Mouse (Mus musculus) left cerebral cortex, postnatal 4 days (tissue): Measurements from ENCODE around the gene Gaa. TPM values are rescaled to one million over a fixed set of nuclear protein-coding genes. Genes with fewer than 3 reads are reported as not detected.
A peak's percentile ranks its signal among the peaks of the same experiment; 100 is the strongest.
"Not testable (repeated sequence)": the region's sequence is repeated elsewhere in the genome, so short reads cannot be mapped to it uniquely, and the experiment has no call there.

Source experiments
- DNase-seq: peaks from one replicate; pipeline ENCODE4 v3.0.0-alpha.2; 2022
- intact Hi-C: fragments of 180-260 bp; cut with DNase I; formaldehyde crosslinking; loops from one replicate; pipeline ENCODE4 v1.15.1; 2025
- total RNA-seq, 2 experiments: library from RNA; stranded (reverse); gene quantifications; 2 replicates each; pipeline ENCODE4 v1.2.3; 2021

The Gaa gene
- total RNA-seq, 2 experiments from 2014 or later, result 86.9 to 104 TPM

GRCm38 (mm10) chr11:119252854-119253541 is 14.7 kb upstream of the Gaa start:
- DNase-seq, result peak; percentile 70
- intact Hi-C loops, result no loop called here

GRCm38 (mm10) chr11:119256557-119256956 is 11.1 kb upstream of the Gaa start:
- DNase-seq, intact Hi-C loops: not testable (repeated sequence)

- intact Hi-C loops, result no loop called here
Measured at GRCm38 (mm10) chr11:119258216-119258571, 9.5 kb upstream of the Gaa start.

GRCm38 (mm10) chr11:119258572-119259322 is 8.9 kb upstream of the Gaa start:
- intact Hi-C loops, result no loop called here
- peak; percentile 56 for DNase-seq

More at GRCm38 (mm10) chr11:119258216-119258571, 9.5 kb upstream of the Gaa start:
- DNase-seq, result no peak

GRCm38 (mm10) chr11:119259977-119260376 is 7.7 kb upstream of the Gaa start:
- intact Hi-C loops, result no loop called here
- no peak for DNase-seq

- DNase-seq, result no peak
- intact Hi-C loops, result no loop called here
Measured at GRCm38 (mm10) chr11:119264413-119264812, 3.3 kb upstream of the Gaa start.

- DNase-seq, result no peak
- intact Hi-C loops, result no loop called here
Measured at GRCm38 (mm10) chr11:119265811-119266210, 1.9 kb upstream of the Gaa start.

GRCm38 (mm10) chr11:119267241-119267674 is 429 bp upstream of the Gaa start:
- peak; percentile 70 for DNase-seq
- intact Hi-C loops, result no loop called here

- intact Hi-C loops, result no loop called here
- DNase-seq, result no peak
Measured at GRCm38 (mm10) chr11:119268557-119269195, 989 bp downstream of the Gaa start.

GRCm38 (mm10) chr11:119272492-119272891 is 4.8 kb downstream of the Gaa start:
- DNase-seq, intact Hi-C loops: not testable (repeated sequence)

GRCm38 (mm10) chr11:119273186-119273930 is 5.7 kb downstream of the Gaa start:
- no peak for DNase-seq
- intact Hi-C loops, result no loop called here

- no peak for DNase-seq
- intact Hi-C loops, result no loop called here
Measured at GRCm38 (mm10) chr11:119281030-119281429, 13.3 kb downstream of the Gaa start.

GRCm38 (mm10) chr11:119285791-119286527 is 18.3 kb downstream of the Gaa start:
- intact Hi-C loops, result no loop called here
- DNase-seq, result peak; percentile 50

GRCm38 (mm10) chr11:119287207-119287992 is 19.7 kb downstream of the Gaa start:
- DNase-seq, result no peak

GRCm38 (mm10) chr11:119292861-119293260 is 25.2 kb downstream of the Gaa start:
- DNase-seq, intact Hi-C loops: not testable (repeated sequence)

More at GRCm38 (mm10) chr11:119287207-119287992, 19.7 kb downstream of the Gaa start:
- intact Hi-C loops, result no loop called here

GRCm38 (mm10) chr11:119297996-119298395 is 30.3 kb downstream of the Gaa start:
- intact Hi-C loops, result no loop called here
- DNase-seq, result no peak

GRCm38 (mm10) chr11:119298917-119299316 is 31.2 kb downstream of the Gaa start:
- DNase-seq, result no peak
- intact Hi-C loops, result no loop called here

- intact Hi-C loops, result loop anchor here (10.0 kb wide), 2 partner anchors 185 to 605 kb away; no protein-coding TSS in a partner anchor
- DNase-seq, result peak; percentile 97
Measured at GRCm38 (mm10) chr11:119299391-119300245, 31.9 kb downstream of the Gaa start, which contains the start of gene Eif4a3. Eif4a3 (minus strand) TSS chr11:119300089.
